Mouse (Mus musculus) heart, embryonic 11.5 days (tissue): ENCODE measurements around the gene Efemp2. TPM values are rescaled to one million over a fixed set of nuclear protein-coding genes. Genes with fewer than 3 reads are reported as not detected.
A peak's percentile ranks its signal among the peaks of the same experiment; 100 is the strongest.

ENCODE experiments used
- ATAC-seq: fragments of 200-750 bp; cut with Nextera tagmentation; replicated peaks from 2 replicates; pipeline ENCODE4 v1.8.0; 2017; ENCODE audit warnings: moderate library complexity; ENCODE audit not compliant: insufficient number of reproducible peaks, low FRiP score, low TSS enrichment
- H3K27ac ChIP-seq: fragments of 300-500 bp; sonication (generic); 2 replicates; pipeline ENCODE4 v1.5.1; 2014; ENCODE audit warnings: mild to moderate bottlenecking, low read depth, low read length
- H3K27me3 ChIP-seq: fragments of 300-500 bp; sonication (generic); 2 replicates; pipeline ENCODE4 v1.6.1; 2014; ENCODE audit warnings: mild to moderate bottlenecking, low read length, mixed read lengths; ENCODE audit not compliant: control insufficient read depth, insufficient read depth
- H3K36me3 ChIP-seq: fragments of 300-500 bp; sonication (generic); 2 replicates; pipeline ENCODE4 v1.6.1; 2014; ENCODE audit warnings: mild to moderate bottlenecking, low read length, moderate library complexity, mixed read lengths; ENCODE audit not compliant: control insufficient read depth, insufficient read depth
- H3K4me1 ChIP-seq: fragments of 300-500 bp; sonication (generic); 2 replicates; pipeline ENCODE4 v1.6.1; 2014; ENCODE audit warnings: low read length; ENCODE audit not compliant: control insufficient read depth, insufficient read depth
- H3K4me2 ChIP-seq: fragments of 300-500 bp; sonication (generic); 2 replicates; pipeline ENCODE4 v1.6.1; 2014; ENCODE audit warnings: mild to moderate bottlenecking, moderate library complexity
- H3K4me3 ChIP-seq: fragments of 300-500 bp; sonication (generic); 2 replicates; pipeline ENCODE4 v1.5.1; 2014; ENCODE audit warnings: low read depth, low read length
- H3K9ac ChIP-seq: fragments of 300-500 bp; sonication (generic); 2 replicates; pipeline ENCODE4 v1.6.1; 2014; ENCODE audit warnings: mild to moderate bottlenecking, low read depth, low read length, moderate library complexity
- H3K9me3 ChIP-seq: fragments of 300-500 bp; sonication (generic); replicated peaks from 2 replicates; pipeline ENCODE4 v1.6.1; 2016; ENCODE audit warnings: low read length; ENCODE audit not compliant: control insufficient read depth
- WGBS: fragments of 180-500 bp; shearing (Covaris S2); extraction: QIAGEN DNeasy Blood & Tissue Kit; methylation state at CpG from one replicate; pipeline ENCODE4 v1.1.7; 2014; ENCODE audit not compliant: insufficient replicate concordance; 5-methylcytosine and 5-hydroxymethylcytosine counted together
- polyA plus RNA-seq: library from polyadenylated mRNA; unstranded; fragments of >200 nt; fragmentation: Nextera tagmentation; extraction: Ambion mirVana; gene quantifications from 2 replicates; pipeline ENCODE4 v1.2.1, GENCODE M21; 2014

The Efemp2 gene
- polyA plus RNA-seq, 1 experiment from 2014 or later: 72.2 TPM

GRCm38 (mm10) chr19:5447515-5448353, 26.0 kb upstream of the Efemp2 start, which contains the start of gene Fosl1:
Gene Fosl1, plus strand, starts transcription at chr19:5447547.
- no peak within 1 kb of the TSS for H3K27ac ChIP-seq
- H3K9ac ChIP-seq: peak within 1 kb of the TSS; percentile 50
- peaks cover 53% of the 10 kb centered on the region for H3K27me3 ChIP-seq
- H3K36me3 ChIP-seq: no peaks in the 10 kb centered on the region
- WGBS: 1% methylated on average over 66 of the region's 70 CpGs
- H3K4me2 ChIP-seq: peak within 1 kb of the TSS; percentile 92
- ATAC-seq: peak; percentile 53; the same call in 1 of the 2 replicates
- H3K4me3 ChIP-seq: peak within 1 kb of the TSS; percentile 57
- no peaks in the 10 kb centered on the region for H3K9me3 ChIP-seq
- H3K4me1 ChIP-seq: peaks cover 21% of the 10 kb centered on the region

DNA sequence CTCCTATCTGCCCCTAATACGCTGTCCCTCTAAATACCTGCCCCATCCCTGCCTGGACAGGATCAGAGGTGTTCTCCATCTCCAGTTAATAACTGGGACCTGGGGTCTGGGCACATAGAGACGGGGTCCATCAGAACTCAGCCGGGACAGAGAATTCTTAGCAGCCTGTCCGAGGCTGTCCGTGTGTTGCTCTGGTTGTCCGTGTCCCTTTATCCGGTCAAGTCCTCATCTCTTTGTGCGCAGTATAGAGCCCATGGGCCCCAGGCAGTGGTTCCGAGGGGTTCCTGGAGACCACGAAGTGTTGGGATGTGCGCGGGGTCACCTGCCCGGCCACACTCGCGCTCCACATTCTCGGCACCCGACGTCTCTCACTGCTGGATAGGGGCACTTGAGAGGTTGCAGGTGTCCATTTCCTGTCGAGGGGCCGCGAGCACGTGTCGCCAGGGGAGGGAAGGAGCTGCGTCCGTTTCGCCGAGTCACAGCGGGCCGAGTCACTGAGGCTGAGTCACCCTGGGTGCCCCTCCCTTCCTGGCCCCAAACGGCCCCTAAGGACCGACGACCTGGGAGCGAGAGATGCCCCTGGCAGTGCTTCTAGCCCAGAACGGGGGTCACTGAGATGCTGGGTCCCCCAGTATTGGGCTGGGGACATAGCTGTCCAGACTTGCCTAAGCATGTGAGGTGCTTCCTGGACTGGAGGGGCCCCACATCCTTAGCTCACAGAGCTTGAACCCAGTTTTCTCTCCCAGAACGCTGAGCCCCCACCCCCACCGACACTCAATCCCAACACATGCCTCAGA, 25.2 kb upstream of the Efemp2 start:
- Histone ChIP-seq H3K4me2 (peak overlapping the region; percentile 92), H3K4me1 (peaks cover 21% of the 10 kb centered on the region), H3K9ac (peak overlapping the region; percentile 50; the same call in 1 of the 2 replicates), H3K27ac (no peak overlapping the region), H3K4me3 (peak overlapping the region; percentile 57), H3K9me3 (no peaks in the 10 kb centered on the region), H3K36me3 (no peaks in the 10 kb centered on the region), H3K27me3 (peaks cover 53% of the 10 kb centered on the region)
- WGBS: 7% methylated on average over 30 of the region's 36 CpGs
- ATAC-seq: peak; percentile 53; the same call in 1 of the 2 replicates

DNA sequence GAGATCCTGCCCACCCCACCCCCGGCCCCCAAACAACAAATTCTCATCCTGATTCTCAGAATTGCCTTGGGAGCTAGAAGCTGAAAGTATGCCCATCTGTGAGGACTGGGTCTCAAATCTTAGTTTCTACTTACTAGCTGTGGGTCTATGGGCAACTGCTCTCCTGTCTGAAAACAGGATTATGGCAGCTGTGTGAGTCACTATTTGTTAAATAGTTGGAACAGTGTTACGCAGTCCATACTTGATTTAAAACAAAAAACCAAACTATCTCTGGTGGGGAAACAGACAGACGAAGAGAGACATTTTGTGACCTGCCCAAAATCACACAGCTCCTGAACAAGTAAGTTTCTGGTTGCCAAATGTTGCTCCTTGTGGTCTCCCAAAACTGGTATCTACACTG, 24.1 kb upstream of the Efemp2 start:
- Histone ChIP-seq H3K9me3 (no peaks in the 10 kb centered on the region), H3K4me3 (no peak overlapping the region), H3K9ac (no peak overlapping the region), H3K27me3 (peaks cover 48% of the 10 kb centered on the region), H3K4me1 (peaks cover 21% of the 10 kb centered on the region), H3K36me3 (no peaks in the 10 kb centered on the region), H3K4me2 (no peak overlapping the region), H3K27ac (no peak overlapping the region)
- ATAC-seq: no peak
- 77% methylated on average over 3 of the region's 3 CpGs for WGBS

DNA sequence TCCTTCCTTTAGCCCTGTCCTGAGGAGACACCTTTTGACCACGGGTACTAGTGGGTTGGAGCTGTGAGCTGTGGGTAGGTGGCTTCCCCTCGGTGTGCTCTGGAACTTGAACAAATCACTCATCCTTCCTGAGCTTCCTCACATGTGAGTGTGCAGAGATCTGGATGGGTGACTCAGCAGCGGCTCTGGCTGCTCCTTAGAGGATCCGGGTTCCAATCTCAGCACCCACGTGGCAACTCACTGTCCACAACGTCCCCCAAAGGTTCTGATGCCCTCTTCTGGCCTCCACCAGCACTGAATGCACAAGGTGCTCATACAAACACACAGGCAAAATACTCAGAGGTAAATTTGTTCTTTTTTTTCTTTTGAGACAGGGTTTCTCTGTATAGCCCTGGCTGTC, 22.0 kb upstream of the Efemp2 start:
- H3K4me2 ChIP-seq: no peak overlapping the region
- no peak overlapping the region for H3K9ac ChIP-seq
- WGBS: 70% methylated on average over 6 of the region's 6 CpGs
- no peaks in the 10 kb centered on the region for H3K36me3 ChIP-seq
- ATAC-seq: no peak
- peaks cover 36% of the 10 kb centered on the region for H3K4me1 ChIP-seq
- no peaks in the 10 kb centered on the region for H3K9me3 ChIP-seq
- H3K27me3 ChIP-seq: peaks cover 35% of the 10 kb centered on the region
- no peak overlapping the region for H3K4me3 ChIP-seq
- no peak overlapping the region for H3K27ac ChIP-seq

DNA sequence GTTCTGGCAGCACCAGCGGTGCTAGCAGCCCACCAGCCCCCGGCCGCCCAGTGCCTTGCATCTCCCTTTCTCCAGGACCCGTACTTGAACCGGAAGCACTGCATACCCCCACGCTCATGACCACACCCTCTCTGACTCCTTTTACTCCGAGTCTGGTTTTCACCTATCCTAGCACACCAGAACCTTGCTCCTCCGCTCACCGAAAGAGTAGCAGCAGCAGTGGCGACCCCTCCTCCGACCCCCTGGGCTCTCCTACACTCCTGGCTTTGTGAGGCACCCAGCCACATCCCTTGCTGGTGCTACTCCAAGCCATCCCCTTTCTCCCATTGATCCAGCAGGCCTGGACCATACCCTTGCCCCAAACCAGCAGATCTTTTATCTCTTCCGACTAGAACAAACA, 18.7 kb upstream of the Efemp2 start:
- peak overlapping the region; percentile 100 for H3K4me2 ChIP-seq
- WGBS: 59% methylated on average over 12 of the region's 12 CpGs
- no peaks in the 10 kb centered on the region for H3K9me3 ChIP-seq
- H3K36me3 ChIP-seq: no peaks in the 10 kb centered on the region
- H3K9ac ChIP-seq: peak overlapping the region; percentile 95; the same call in 1 of the 2 replicates
- peaks cover 5% of the 10 kb centered on the region; the same call in 1 of the 2 replicates for H3K27me3 ChIP-seq
- H3K4me1 ChIP-seq: peaks cover 21% of the 10 kb centered on the region
- no peak overlapping the region for H3K27ac ChIP-seq
- peak overlapping the region; percentile 87 for H3K4me3 ChIP-seq
- no peak for ATAC-seq

DNA sequence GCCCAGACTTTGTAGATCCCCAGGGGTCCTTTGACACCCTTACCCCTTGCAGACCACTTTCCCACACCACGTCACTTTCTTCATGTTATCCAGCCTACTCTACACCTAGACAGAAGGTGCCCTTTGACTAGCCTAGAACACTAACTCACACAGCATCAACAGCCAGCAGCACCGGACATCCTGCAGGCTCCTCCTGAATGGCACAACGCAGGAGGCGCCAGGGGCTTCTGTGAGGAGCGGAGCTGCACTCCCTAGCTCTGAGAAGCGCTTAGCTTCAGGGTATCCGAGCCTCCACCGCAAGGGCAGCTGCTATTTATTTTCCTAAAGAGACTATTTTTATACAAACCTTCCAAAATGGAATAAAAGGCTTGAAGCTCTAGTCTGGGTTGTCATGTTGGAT, 18.2 kb upstream of the Efemp2 start:
- peak overlapping the region; percentile 95 for H3K9ac ChIP-seq
- ATAC-seq: no peak

GRCm38 (mm10) chr19:5456241-5456921, 17.4 kb upstream of the Efemp2 start:
- Histone ChIP-seq H3K4me3 (peak overlapping the region; percentile 87), H3K27me3 (no peaks in the 10 kb centered on the region), H3K9ac (peak overlapping the region; percentile 95), H3K4me2 (peak overlapping the region; percentile 100), H3K27ac (peak overlapping the region; percentile 94), H3K36me3 (no peaks in the 10 kb centered on the region), H3K9me3 (no peaks in the 10 kb centered on the region), H3K4me1 (peaks cover 25% of the 10 kb centered on the region)
- 3% methylated on average over 26 of the region's 26 CpGs for WGBS
- no peak for ATAC-seq

More for the DNA sequence above, 18.2 kb upstream of the Efemp2 start:
- H3K9me3 ChIP-seq: no peaks in the 10 kb centered on the region
- no peaks in the 10 kb centered on the region for H3K36me3 ChIP-seq
- H3K4me1 ChIP-seq: peaks cover 19% of the 10 kb centered on the region
- peaks cover under 1% of the 10 kb centered on the region; the same call in 1 of the 2 replicates for H3K27me3 ChIP-seq
- H3K27ac ChIP-seq: peak overlapping the region; percentile 94; the same call in 1 of the 2 replicates
- H3K4me2 ChIP-seq: peak overlapping the region; percentile 100
- H3K4me3 ChIP-seq: peak overlapping the region; percentile 87
- 52% methylated on average over 8 of the region's 8 CpGs for WGBS
